Mouse (Mus musculus): ENCODE results near the gene Gstm4. TPM values are rescaled to one million over a fixed set of nuclear protein-coding genes. Genes with fewer than 3 reads are reported as not detected.

Gstm4 gene
- total RNA-seq (2012; rRNA removed) (4.5 and 7.0 TPM in 2 replicates), total RNA-seq (2014; rRNA removed) (2.0 and 2.9 TPM in 2 replicates), polyA plus RNA-seq (2012; ENCODE audit: insufficient read length, low read depth) (19.1 and 22.1 TPM in 2 replicates)

DNA sequence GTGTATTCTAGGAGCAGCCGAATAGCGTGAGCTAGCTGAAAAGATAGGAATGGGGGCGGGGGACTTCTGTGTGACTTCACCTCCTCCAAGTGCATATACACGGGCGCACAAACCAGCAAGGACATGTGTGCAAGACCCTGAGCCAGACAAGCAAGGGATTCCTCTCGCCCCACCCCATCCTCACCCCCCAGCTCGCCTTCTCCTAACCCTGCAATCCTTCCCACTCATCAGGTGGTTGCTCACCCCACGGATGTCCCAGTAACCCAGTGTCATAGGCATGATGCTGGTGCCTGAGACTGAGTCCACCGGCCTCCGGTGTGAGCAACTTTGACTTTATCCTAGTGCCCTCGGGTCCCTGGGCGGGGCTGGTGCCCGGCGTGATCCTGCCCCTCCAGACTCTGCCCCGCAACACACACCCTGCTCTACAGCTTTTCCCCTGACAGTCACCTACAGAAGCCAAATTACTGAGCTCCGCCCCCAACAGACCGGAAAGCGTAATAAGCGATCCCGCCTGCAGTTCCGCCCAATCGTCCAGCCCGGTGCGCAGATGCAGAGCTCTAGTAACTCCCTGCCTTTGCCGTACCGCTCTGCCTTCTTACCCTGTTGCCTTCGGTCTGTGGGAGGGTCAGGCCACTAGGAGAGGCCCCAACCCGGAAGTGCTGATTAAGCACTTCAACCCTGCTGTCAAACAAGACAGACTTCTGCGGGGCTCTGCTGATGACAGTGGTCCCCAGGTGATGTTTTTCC, at the start of gene Gstm4:
Gstm4 (minus strand) TSS at position 501 of the 747 bp plus-strand sequence.
- H3K36me3 ChIP-seq (replicated peaks in 1 of 2; ENCODE audit: control insufficient read depth in 1 of 2, insufficient read depth in 1 of 2, low read length in 1 of 2) = peaks cover 0 to 16% of the 10 kb centered on the region in 2 experiments
- peak; percentile 72; the same call in 1 of the 2 replicates for TF ChIP-seq ZMIZ1 (IDR thresholded peaks at IDR 0.05; ENCODE audit: low read depth, low read length)
- no peak for TF ChIP-seq E2F4 (IDR thresholded peaks at IDR 0.05; ENCODE audit: insufficient replicate concordance, low read depth, low read length)
- TF ChIP-seq HCFC1 (IDR thresholded peaks at IDR 0.05; ENCODE audit: low read depth, low read length) = peak; percentile 79
- TF ChIP-seq GABPA (IDR thresholded peaks at IDR 0.05; ENCODE audit: insufficient replicate concordance, low read depth, low read length) = no peak
- no peak for TF ChIP-seq CTCF (conservative IDR thresholded peaks at IDR 0.05 in 1 of 2, IDR thresholded peaks at IDR 0.05 in 1 of 2; ENCODE audit: low read depth in 2 of 2, low read length in 2 of 2)
- peak; percentile 54; the same call in 1 of the 2 replicates for TF ChIP-seq POLR2AphosphoS2 (IDR thresholded peaks at IDR 0.05; ENCODE audit: low read depth, low read length)
- TF ChIP-seq NELFE (IDR thresholded peaks at IDR 0.05; ENCODE audit: low read depth, low read length) = peak; percentile 70
- TF ChIP-seq JUN (IDR thresholded peaks at IDR 0.05; ENCODE audit: insufficient read depth, low read depth, low read length) = no peak
- TF ChIP-seq SMC3 (IDR thresholded peaks at IDR 0.05; ENCODE audit: low read depth, low read length) = no peak
- no peak for TF ChIP-seq RCOR1 (conservative IDR thresholded peaks at IDR 0.05; ENCODE audit: low read depth, low read length)
- TF ChIP-seq MAX (IDR thresholded peaks at IDR 0.05; ENCODE audit: low read length) = no peak
- no peak for TF ChIP-seq UBTF (IDR thresholded peaks at IDR 0.05; ENCODE audit: low read depth, low read length)
- 0 out of 2 replicates have a peak, but pooled peaks have one; percentile 20 for TF ChIP-seq KAT2A (IDR thresholded peaks at IDR 0.05; ENCODE audit: insufficient replicate concordance, low read length)
- TF ChIP-seq ZKSCAN1 (IDR thresholded peaks at IDR 0.05; ENCODE audit: borderline replicate concordance, low read depth, low read length) = no peak
- no peak for TF ChIP-seq USF1 (IDR thresholded peaks at IDR 0.05; ENCODE audit: low read depth, low read length)
- peak; percentile 91 for TF ChIP-seq TBP (conservative IDR thresholded peaks at IDR 0.05; ENCODE audit: low read depth, low read length)
- no peak for TF ChIP-seq BHLHE40 (IDR thresholded peaks at IDR 0.05; ENCODE audit: low read depth, low read length)
- TF ChIP-seq CHD1 (IDR thresholded peaks at IDR 0.05; ENCODE audit: low read depth, low read length) = no peak; the same call in 1 of the 2 replicates
- 0 out of 2 replicates have a peak, but pooled peaks have one; percentile 38 for TF ChIP-seq MAZ (IDR thresholded peaks at IDR 0.05; ENCODE audit: low read depth, low read length)
- no peak for TF ChIP-seq PAX5 (IDR thresholded peaks at IDR 0.05; ENCODE audit: low read length)
- no peak for TF ChIP-seq USF2 (conservative IDR thresholded peaks at IDR 0.05; ENCODE audit: low read depth, low read length)
- TF ChIP-seq MXI1 (IDR thresholded peaks at IDR 0.05; ENCODE audit: low read depth, low read length) = peak; percentile 71; the same call in 1 of the 2 replicates
- TF ChIP-seq NRF1 (IDR thresholded peaks at IDR 0.05; ENCODE audit: low read depth, low read length) = peak; percentile 86
- TF ChIP-seq RAD21 (IDR thresholded peaks at IDR 0.05; ENCODE audit: low read depth, low read length) = no peak
- TF ChIP-seq ZNF384 (IDR thresholded peaks at IDR 0.05; ENCODE audit: low read depth, low read length) = no peak
- TF ChIP-seq JUND (conservative IDR thresholded peaks at IDR 0.05; ENCODE audit: low read depth, low read length) = no peak
- no peak for TF ChIP-seq ZC3H11A (IDR thresholded peaks at IDR 0.05; ENCODE audit: low read depth, low read length)
- no peak for TF ChIP-seq CHD2 (IDR thresholded peaks at IDR 0.05; ENCODE audit: low read length)
- no peak for TF ChIP-seq MEF2A (IDR thresholded peaks at IDR 0.05; ENCODE audit: borderline replicate concordance, low read depth, low read length)
- peak; percentile 69 for TF ChIP-seq ETS1 (conservative IDR thresholded peaks at IDR 0.05; ENCODE audit: low read depth, low read length)
- peak; percentile 81 for TF ChIP-seq POLR2A (IDR thresholded peaks at IDR 0.05; ENCODE audit: low read depth, low read length)
- no peak for TF ChIP-seq MYC (IDR thresholded peaks at IDR 0.05; ENCODE audit: low read depth, low read length)
- no peak; the same call in 1 of the 2 replicates for TF ChIP-seq IRF4 (IDR thresholded peaks at IDR 0.05; ENCODE audit: low read depth, low read length)
- TF ChIP-seq MAFK (IDR thresholded peaks at IDR 0.05; ENCODE audit: insufficient replicate concordance, low read length) = peak; percentile 100
- TF ChIP-seq ELF1 (IDR thresholded peaks at IDR 0.05; ENCODE audit: low read depth, low read length) = peak; percentile 99
- TF ChIP-seq SIN3A (IDR thresholded peaks at IDR 0.05; ENCODE audit: low read length) = peak; percentile 96
- peak; percentile 86 for TF ChIP-seq TCF12 (IDR thresholded peaks at IDR 0.05; ENCODE audit: low read depth, low read length)
- TF ChIP-seq EP300 (IDR thresholded peaks at IDR 0.05; ENCODE audit: low read length) = no peak
- no peaks in the 10 kb centered on the region for H3K79me2 ChIP-seq (replicated peaks; ENCODE audit: control insufficient read depth, extremely low read depth, insufficient read depth, poor library complexity, severe bottlenecking)
- H3K4me2 ChIP-seq (ENCODE audit: insufficient read depth, low read depth, poor library complexity, severe bottlenecking) = peak within 1 kb of the TSS; percentile 77
- no peaks in the 10 kb centered on the region for H3K9me3 ChIP-seq (replicated peaks; ENCODE audit: low read length)
- H3K27me3 ChIP-seq (replicated peaks) = no peaks in the 10 kb centered on the region
- peak; percentile 97 for DNase-seq (ENCODE audit: extremely low read depth)
- in situ Hi-C loops (cut with MboI; ENCODE audit: low pct_ligation_motif_present, low pct_unique_long_range_greater_than_20kb, low sequenced_read_pairs) (no loop called here), dilution Hi-C loops (cut with MboI; ENCODE audit: extremely low pct_ligation_motif_present, extremely low pct_unique_long_range_greater_than_20kb, low sequenced_read_pairs) (no loop called here)
- H3K4me1 ChIP-seq (ENCODE audit: control insufficient read depth in 1 of 2, insufficient read depth in 2 of 2) = peaks cover 4 to 48% of the 10 kb centered on the region in 2 experiments
- peak within 1 kb of the TSS; percentile 65 to 79 (median 66) for H3K4me3 ChIP-seq (replicated peaks in 1 of 3; ENCODE audit: low read depth in 2 of 3, low read length in 2 of 3, poor library complexity in 1 of 3)
- peak within 1 kb of the TSS; percentile 80 for H3K27ac ChIP-seq (ENCODE audit: insufficient read depth, low read depth)
- peak within 1 kb of the TSS; percentile 67 for H3K9ac ChIP-seq (ENCODE audit: insufficient read depth, low read depth)
